Mouse (Mus musculus) heart, embryonic 14.5 days (tissue): ENCODE data around the gene Kif1b. TPM values are rescaled to one million over a fixed set of nuclear protein-coding genes. Genes with fewer than 3 reads are reported as not detected.

Experiments
- ATAC-seq: fragments of 200-750 bp; cut with Nextera tagmentation; 2 replicates; pipeline ENCODE4 v1.8.0; 2017; ENCODE audit warnings: low read depth, moderate TSS enrichment; ENCODE audit not compliant: insufficient number of reproducible peaks, insufficient read depth, low FRiP score
- H3K27ac ChIP-seq, 2 experiments: fragments of 200-500 bp in 1 of 2; fragments of 300-500 bp in 1 of 2; sonication (generic) in 1 of 2; replicated peaks in 1 of 2; 2 replicates each; pipeline ENCODE4 v1.5.1; 2012 to 2014; ENCODE audit warnings: low read depth in 2 of 2, low read length in 2 of 2, control low read depth in 1 of 2, mild to moderate bottlenecking in 1 of 2, mixed read lengths in 1 of 2; ENCODE audit not compliant: control insufficient read depth in 1 of 2, insufficient read depth in 1 of 2
- H3K27me3 ChIP-seq: fragments of 300-500 bp; sonication (generic); 2 replicates; pipeline ENCODE4 v1.6.1; 2014; ENCODE audit warnings: mild to moderate bottlenecking, low read length, control low read depth; ENCODE audit not compliant: control insufficient read depth, insufficient read depth
- H3K36me3 ChIP-seq: fragments of 300-500 bp; sonication (generic); 2 replicates; pipeline ENCODE4 v1.6.1; 2014; ENCODE audit warnings: mild to moderate bottlenecking, control low read depth, low read length, mixed read lengths; ENCODE audit not compliant: control insufficient read depth, insufficient read depth
- H3K4me1 ChIP-seq, 2 experiments: fragments of 200-500 bp in 1 of 2; fragments of 300-500 bp in 1 of 2; sonication (generic) in 1 of 2; 2 replicates each; pipeline ENCODE4 v1.6.1; 2012 to 2014; ENCODE audit warnings: low read length in 2 of 2, control low read depth in 1 of 2, mixed read lengths in 1 of 2; ENCODE audit not compliant: control insufficient read depth in 2 of 2, insufficient read depth in 2 of 2
- H3K4me2 ChIP-seq: fragments of 300-500 bp; sonication (generic); 2 replicates; pipeline ENCODE4 v1.6.1; 2014; ENCODE audit warnings: mild to moderate bottlenecking, low read length
- H3K4me3 ChIP-seq, 2 experiments: fragments of 200-500 bp in 1 of 2; fragments of 300-500 bp in 1 of 2; sonication (generic) in 1 of 2; 2 replicates each; pipeline ENCODE4 v1.5.1; 2012 to 2014; ENCODE audit warnings: low read length in 2 of 2, mild to moderate bottlenecking in 2 of 2, control low read depth in 1 of 2, low read depth in 1 of 2, moderate library complexity in 1 of 2; ENCODE audit not compliant: control insufficient read depth in 1 of 2, insufficient read depth in 1 of 2
- H3K9ac ChIP-seq: fragments of 300-500 bp; sonication (generic); 2 replicates; pipeline ENCODE4 v1.6.1; 2014; ENCODE audit warnings: mild to moderate bottlenecking, low read length
- H3K9me3 ChIP-seq: fragments of 300-500 bp; sonication (generic); 2 replicates; pipeline ENCODE4 v1.6.1; 2016; ENCODE audit warnings: low read length, control low read depth; ENCODE audit not compliant: control insufficient read depth
- WGBS: fragments of 180-500 bp; shearing (Covaris S2); extraction: QIAGEN DNeasy Blood & Tissue Kit; methylation state at CpG from one replicate; pipeline ENCODE4 v1.1.7; 2014; 5-methylcytosine and 5-hydroxymethylcytosine counted together
- polyA plus RNA-seq: library from polyadenylated mRNA; unstranded; fragments of >200 nt; fragmentation: Nextera tagmentation; extraction: Ambion mirVana; gene quantifications from 2 replicates; pipeline ENCODE4 v1.2.1, GENCODE M21; 2014

Gene Kif1b
- polyA plus RNA-seq, 1 experiment from 2014 or later: 51.9 TPM

DNA sequence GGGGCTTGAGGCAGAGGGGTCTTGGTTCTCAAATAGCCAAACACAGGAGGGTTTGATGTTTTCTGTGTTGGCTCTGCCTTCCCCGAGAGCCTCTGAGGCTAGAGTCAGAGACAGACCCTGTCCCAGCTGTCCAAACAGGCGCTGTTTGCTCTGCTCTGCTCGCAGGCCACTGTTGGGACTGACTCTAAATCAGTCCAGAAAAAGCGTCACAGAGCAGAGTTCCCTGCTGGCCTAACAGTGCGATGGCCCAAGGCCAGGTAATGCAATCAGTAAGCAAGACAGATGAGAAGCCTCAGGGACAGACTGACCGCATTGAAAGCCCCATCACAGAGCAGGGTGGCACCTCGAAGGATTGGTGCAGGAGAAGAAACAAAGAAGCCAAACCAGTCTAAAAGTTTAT lies 157.9 kb downstream of the Kif1b start:
- peaks cover 57% of the 10 kb centered on the region for H3K36me3 ChIP-seq
- ATAC-seq: no peak

GRCm38 (mm10) chr4:149149196-149149595 lies 158.3 kb downstream of the Kif1b start:
- H3K9ac ChIP-seq: no peak overlapping the region
- H3K36me3 ChIP-seq: peaks cover 53% of the 10 kb centered on the region
- 82% methylated on average over 9 of the region's 9 CpGs for WGBS
- no peak overlapping the region for H3K27ac ChIP-seq
- H3K9me3 ChIP-seq: no peaks in the 10 kb centered on the region
- H3K4me2 ChIP-seq: no peak overlapping the region
- H3K27me3 ChIP-seq: no peaks in the 10 kb centered on the region
- peaks cover 0 to 3% of the 10 kb centered on the region in 2 experiments; a peak in 1 of 4 replicates for H3K4me1 ChIP-seq
- no peak for ATAC-seq
- no peak overlapping the region for H3K4me3 ChIP-seq

More for the DNA sequence above, 157.9 kb downstream of the Kif1b start:
- H3K4me3 ChIP-seq: no peak overlapping the region
- H3K9ac ChIP-seq: no peak overlapping the region
- no peaks in the 10 kb centered on the region for H3K9me3 ChIP-seq
- no peak overlapping the region for H3K4me2 ChIP-seq
- H3K4me1 ChIP-seq: peaks cover 0 to 1% of the 10 kb centered on the region in 2 experiments; a peak in 1 of 4 replicates
- no peak overlapping the region for H3K27ac ChIP-seq
- no peaks in the 10 kb centered on the region for H3K27me3 ChIP-seq
- WGBS: 71% methylated on average over 7 of the region's 7 CpGs

- H3K27me3 ChIP-seq: no peaks in the 10 kb centered on the region
- no peak overlapping the region for H3K27ac ChIP-seq
- H3K36me3 ChIP-seq: peaks cover 42% of the 10 kb centered on the region
- no peak overlapping the region for H3K4me3 ChIP-seq
- H3K4me2 ChIP-seq: no peak overlapping the region
- peaks cover 0 to 3% of the 10 kb centered on the region in 2 experiments; a peak in 1 of 4 replicates for H3K4me1 ChIP-seq
- no peaks in the 10 kb centered on the region for H3K9me3 ChIP-seq
- 65% methylated on average over 4 of the region's 4 CpGs for WGBS
- H3K9ac ChIP-seq: no peak overlapping the region
- no peak for ATAC-seq
Observed at GRCm38 (mm10) chr4:149148084-149148483, 159.4 kb downstream of the Kif1b start.

GRCm38 (mm10) chr4:149147528-149147927 lies 160.0 kb downstream of the Kif1b start:
- WGBS: 84% methylated on average over 7 of the region's 7 CpGs
- no peaks in the 10 kb centered on the region for H3K27me3 ChIP-seq
- no peak overlapping the region for H3K4me2 ChIP-seq
- H3K4me1 ChIP-seq: peaks cover 0 to 3% of the 10 kb centered on the region in 2 experiments; a peak in 1 of 4 replicates
- no peaks in the 10 kb centered on the region for H3K9me3 ChIP-seq
- H3K4me3 ChIP-seq: no peak overlapping the region
- no peak overlapping the region for H3K9ac ChIP-seq
- H3K36me3 ChIP-seq: peaks cover 36% of the 10 kb centered on the region
- H3K27ac ChIP-seq: no peak overlapping the region
- no peak for ATAC-seq

DNA sequence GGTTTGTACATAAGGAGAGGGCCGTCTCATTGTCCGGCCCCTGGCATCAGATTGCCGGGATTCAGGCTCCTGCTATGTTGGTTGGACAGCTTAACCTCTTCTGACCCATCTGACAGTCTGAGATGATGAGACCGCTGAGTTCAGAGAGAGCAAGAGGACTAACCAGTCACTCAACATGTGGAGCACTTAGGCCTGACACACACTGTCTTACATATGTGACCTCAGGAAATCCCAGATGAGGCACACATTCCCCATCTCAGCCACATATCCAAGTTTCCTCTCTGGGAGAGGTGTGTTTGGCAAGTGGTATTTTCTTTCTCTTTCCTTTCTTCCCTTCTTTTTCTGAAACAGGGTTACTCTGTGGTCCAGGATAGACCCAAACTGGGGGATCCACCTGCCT lies 162.3 kb downstream of the Kif1b start:
- Histone ChIP-seq H3K9ac (no peak overlapping the region), H3K9me3 (no peaks in the 10 kb centered on the region), H3K4me2 (no peak overlapping the region), H3K36me3 (peaks cover 12% of the 10 kb centered on the region), H3K4me3 (no peak overlapping the region), H3K4me1 (peaks cover 0 to 3% of the 10 kb centered on the region in 2 experiments; a peak in 1 of 4 replicates), H3K27me3 (no peaks in the 10 kb centered on the region), H3K27ac (no peak overlapping the region)
- ATAC-seq: no peak
- WGBS: 84% methylated on average over 4 of the region's 4 CpGs

DNA sequence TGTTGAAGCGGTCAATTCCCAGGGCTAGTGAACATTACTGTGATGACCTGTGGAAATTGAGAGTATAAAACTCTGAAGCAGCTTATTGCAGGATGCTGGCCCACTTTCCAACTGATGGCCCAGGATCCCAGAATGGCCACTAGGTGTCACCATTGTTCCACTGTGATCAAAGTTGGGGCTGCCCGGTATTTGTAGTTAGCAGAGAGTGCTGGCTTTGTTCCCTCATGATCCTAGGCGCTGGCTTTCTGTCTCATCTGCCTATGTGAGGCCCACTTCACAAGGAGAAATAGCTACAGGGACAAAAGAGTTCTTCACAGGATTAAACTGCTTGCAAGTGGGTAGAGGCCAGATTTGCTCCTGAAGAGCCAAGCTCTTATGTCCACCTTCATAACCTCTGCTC lies 163.0 kb downstream of the Kif1b start:
- ATAC-seq: no peak
- Histone ChIP-seq H3K27ac (no peak overlapping the region), H3K9me3 (no peaks in the 10 kb centered on the region), H3K9ac (no peak overlapping the region), H3K4me2 (no peak overlapping the region), H3K4me3 (no peak overlapping the region), H3K36me3 (peaks cover 5% of the 10 kb centered on the region), H3K27me3 (no peaks in the 10 kb centered on the region), H3K4me1 (peaks cover 0 to 3% of the 10 kb centered on the region in 2 experiments; a peak in 1 of 4 replicates)
- WGBS: 4% methylated on average over 3 of the region's 3 CpGs

- ATAC-seq: no peak
Observed at GRCm38 (mm10) chr4:149143594-149143993, 163.9 kb downstream of the Kif1b start.

DNA sequence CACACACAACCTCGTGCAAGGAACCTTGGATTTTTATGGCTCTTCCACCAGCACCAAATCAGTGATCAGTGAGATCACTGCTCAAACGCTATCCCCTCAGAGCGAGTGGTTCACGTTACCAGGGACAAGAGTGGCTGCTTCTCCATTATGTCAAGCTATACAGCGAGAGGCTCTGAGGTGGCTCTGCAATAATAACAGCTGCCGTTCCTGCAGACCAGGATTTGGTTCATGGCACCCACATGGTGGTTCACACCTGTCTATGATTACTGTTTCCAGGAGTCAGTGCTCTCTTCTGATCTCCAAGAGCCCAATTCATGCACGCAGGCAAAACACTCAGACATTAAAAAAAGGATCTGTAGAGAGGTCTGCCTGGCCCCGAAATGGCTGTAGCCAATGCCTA lies 169.0 kb downstream of the Kif1b start:
- Histone ChIP-seq H3K4me2 (no peak overlapping the region), H3K4me3 (no peak overlapping the region), H3K9ac (no peak overlapping the region), H3K27ac (no peak overlapping the region), H3K36me3 (no peaks in the 10 kb centered on the region), H3K27me3 (no peaks in the 10 kb centered on the region), H3K4me1 (peaks cover 2 to 5% of the 10 kb centered on the region in 2 experiments; a peak in 2 of 4 replicates), H3K9me3 (no peaks in the 10 kb centered on the region)
- ATAC-seq: no peak
- WGBS: 79% methylated on average over 8 of the region's 8 CpGs

More at GRCm38 (mm10) chr4:149143594-149143993, 163.9 kb downstream of the Kif1b start:
- H3K27me3 ChIP-seq: no peaks in the 10 kb centered on the region
- peaks cover 0 to 3% of the 10 kb centered on the region in 2 experiments; a peak in 1 of 4 replicates for H3K4me1 ChIP-seq
- no peak overlapping the region for H3K9ac ChIP-seq
- no peaks in the 10 kb centered on the region for H3K9me3 ChIP-seq
- no peaks in the 10 kb centered on the region for H3K36me3 ChIP-seq
- H3K4me3 ChIP-seq: no peak overlapping the region
- WGBS: 29% methylated on average over 4 of the region's 4 CpGs
- no peak overlapping the region for H3K4me2 ChIP-seq
- H3K27ac ChIP-seq: no peak overlapping the region
